Mouse (Mus musculus) cerebellum, adult 2 months (tissue): ENCODE measurements around the gene Cuta.

ENCODE experiments used
- CTCF ChIP-seq: fragments of 200-500 bp; IDR thresholded peaks from 2 replicates; pipeline ENCODE4 v1.5.1; 2011; ENCODE audit warnings: low read depth, mild to moderate bottlenecking, control low read depth, low read length, moderate library complexity, borderline replicate concordance; ENCODE audit not compliant: insufficient read depth
- POLR2A ChIP-seq: fragments of 200-500 bp; IDR thresholded peaks from 2 replicates; pipeline ENCODE4 v1.6.1; 2011; ENCODE audit warnings: low read length, control low read depth, borderline replicate concordance; ENCODE audit not compliant: insufficient read depth

DNA sequence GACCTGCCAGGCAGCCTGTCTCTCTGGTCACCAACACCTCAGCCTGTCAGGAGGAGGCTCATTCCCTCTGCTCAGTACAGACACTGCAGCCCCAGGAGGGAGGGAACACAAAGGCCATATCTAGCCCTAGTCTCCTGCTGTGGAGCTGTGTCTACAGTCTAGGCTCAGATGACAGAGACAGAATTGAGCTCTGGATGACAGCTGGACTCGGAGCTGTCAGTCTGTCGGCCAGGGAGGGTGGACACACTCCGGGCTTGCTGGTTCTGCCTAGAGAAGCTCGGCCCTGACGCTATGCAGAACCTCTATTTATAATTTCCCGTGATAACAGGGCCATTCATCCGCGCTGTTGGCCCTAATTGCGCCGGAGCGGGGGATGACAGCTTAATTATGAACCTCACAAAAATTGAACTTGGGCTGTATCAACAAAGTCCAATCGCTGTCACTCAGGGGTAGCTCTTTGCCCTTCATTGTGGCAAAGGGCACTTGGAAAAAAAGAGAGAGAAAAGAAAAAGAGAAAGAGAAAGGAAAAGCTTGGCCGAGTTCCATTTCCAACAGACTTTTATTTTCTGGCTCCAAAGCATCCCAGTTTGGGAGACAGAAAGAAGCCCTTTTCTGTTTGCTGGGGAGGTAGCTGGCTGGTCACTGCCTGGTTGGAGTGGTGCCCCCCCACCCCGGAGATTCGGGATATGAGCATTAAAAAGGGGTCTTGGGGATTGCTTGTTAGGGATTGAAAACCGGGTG, 46.6 kb downstream of the Cuta start:
- TF ChIP-seq CTCF (no peak), POLR2A (no peak)
